Mouse (Mus musculus) CH12.LX (cell line): ENCODE results near the gene Zbtb41. TPM values are rescaled to one million over a fixed set of nuclear protein-coding genes. Genes with fewer than 3 reads are reported as not detected.
A peak's percentile ranks its signal among the peaks of the same experiment; 100 is the strongest.

ENCODE experiments used
- DNase-seq: peaks from one replicate; pipeline ENCODE4 v3.0.0-alpha.2; 2013; ENCODE audit errors: extremely low read depth
- H3K27ac ChIP-seq: 2 replicates; pipeline ENCODE4 v1.5.1; 2012; ENCODE audit warnings: low read depth, mild to moderate bottlenecking, control low read depth, moderate library complexity; ENCODE audit not compliant: insufficient read depth
- H3K27me3 ChIP-seq: replicated peaks from 2 replicates; pipeline ENCODE3; 2012; ENCODE audit warnings: inconsistent platforms
- H3K36me3 ChIP-seq, 2 experiments: replicated peaks in 1 of 2; 2 replicates each; pipeline versions ENCODE3 to v1.6.1; 2012; ENCODE audit warnings: inconsistent platforms in 1 of 2, low read length in 1 of 2, mild to moderate bottlenecking in 1 of 2, mixed read lengths in 1 of 2, moderate library complexity in 1 of 2; ENCODE audit not compliant: control insufficient read depth in 1 of 2, insufficient read depth in 1 of 2
- H3K4me1 ChIP-seq, 2 experiments: 2 replicates each; pipeline ENCODE4 v1.6.1; 2012; ENCODE audit warnings: inconsistent platforms in 1 of 2, moderate library complexity in 1 of 2; ENCODE audit not compliant: insufficient read depth in 2 of 2, control insufficient read depth in 1 of 2
- H3K4me2 ChIP-seq: 2 replicates; pipeline ENCODE4 v1.6.1; 2012; ENCODE audit warnings: low read depth, mild to moderate bottlenecking, control low read depth; ENCODE audit not compliant: poor library complexity, insufficient read depth, severe bottlenecking
- H3K4me3 ChIP-seq, 3 experiments: fragments of 150-350 bp in 1 of 3; sonication (generic) in 1 of 3; replicated peaks in 1 of 3; 2 replicates each; pipeline versions ENCODE3 to v1.5.1; 2011 to 2012; ENCODE audit warnings: low read depth in 2 of 3, low read length in 2 of 3, mild to moderate bottlenecking in 2 of 3, moderate library complexity in 2 of 3, control low read depth in 1 of 3, improper control_type of control experiment in 1 of 3, inconsistent platforms in 1 of 3, mixed read lengths in 1 of 3; ENCODE audit not compliant: poor library complexity in 1 of 3
- H3K79me2 ChIP-seq: replicated peaks from 2 replicates; pipeline ENCODE4 v1.6.1; 2012; ENCODE audit warnings: mild to moderate bottlenecking, moderate library complexity; ENCODE audit not compliant: control insufficient read depth, poor library complexity, insufficient read depth, severe bottlenecking; ENCODE audit errors: extremely low read depth
- H3K9ac ChIP-seq: 2 replicates; pipeline ENCODE4 v1.6.1; 2012; ENCODE audit warnings: low read depth, mild to moderate bottlenecking, control low read depth, moderate library complexity; ENCODE audit not compliant: insufficient read depth
- H3K9me3 ChIP-seq: replicated peaks from 2 replicates; pipeline ENCODE3; 2012; ENCODE audit warnings: low read length, inconsistent platforms, mixed read lengths
- CHD2 ChIP-seq: IDR thresholded peaks from 2 replicates; pipeline ENCODE4 v1.6.1; 2011; ENCODE audit warnings: low read length, improper control_type of control experiment
- CTCF ChIP-seq, 2 experiments: IDR thresholded peaks in 1 of 2; conservative IDR thresholded peaks in 1 of 2; 2 replicates each; pipeline ENCODE4 v1.5.1; 2011 to 2012; ENCODE audit warnings: low read depth in 2 of 2, low read length in 2 of 2, improper control_type of control experiment in 1 of 2, inconsistent platforms in 1 of 2, mild to moderate bottlenecking in 1 of 2, moderate library complexity in 1 of 2
- E2F4 ChIP-seq: IDR thresholded peaks from 2 replicates; pipeline ENCODE4 v1.6.1; 2011; ENCODE audit warnings: low read depth, low read length, improper control_type of control experiment; ENCODE audit not compliant: insufficient replicate concordance
- ETS1 ChIP-seq: conservative IDR thresholded peaks from 2 replicates; pipeline ENCODE4 v1.6.1; 2012; ENCODE audit warnings: low read depth, mild to moderate bottlenecking, inconsistent platforms, low read length, improper control_type of control experiment, moderate library complexity
- HCFC1 ChIP-seq: IDR thresholded peaks from 2 replicates; pipeline ENCODE4 v1.6.1; 2012; ENCODE audit warnings: low read depth, mild to moderate bottlenecking, inconsistent platforms, low read length, improper control_type of control experiment
- JUN ChIP-seq: IDR thresholded peaks from 2 replicates; pipeline ENCODE4 v1.6.1; 2011; ENCODE audit warnings: low read depth, mild to moderate bottlenecking, low read length, improper control_type of control experiment, moderate library complexity; ENCODE audit not compliant: insufficient read depth
- JUND ChIP-seq: conservative IDR thresholded peaks from 2 replicates; pipeline ENCODE4 v1.6.1; 2011; ENCODE audit warnings: low read depth, low read length, improper control_type of control experiment
- MAZ ChIP-seq: IDR thresholded peaks from 2 replicates; pipeline ENCODE4 v1.6.1; 2012; ENCODE audit warnings: low read depth, mild to moderate bottlenecking, inconsistent platforms, low read length, improper control_type of control experiment, moderate library complexity
- MEF2A ChIP-seq: IDR thresholded peaks from 2 replicates; pipeline ENCODE4 v1.6.1; 2014; ENCODE audit warnings: low read depth, mild to moderate bottlenecking, inconsistent platforms, low read length, improper control_type of control experiment, borderline replicate concordance
- MXI1 ChIP-seq: IDR thresholded peaks from 2 replicates; pipeline ENCODE4 v1.6.1; 2011; ENCODE audit warnings: mild to moderate bottlenecking, low read depth, low read length, improper control_type of control experiment
- MYC ChIP-seq: IDR thresholded peaks from 2 replicates; pipeline ENCODE4 v1.6.1; 2011; ENCODE audit warnings: low read depth, mild to moderate bottlenecking, improper control_type of control experiment, low read length
- NELFE ChIP-seq: IDR thresholded peaks from 2 replicates; pipeline ENCODE4 v1.6.1; 2011; ENCODE audit warnings: low read depth, low read length, improper control_type of control experiment
- NRF1 ChIP-seq: IDR thresholded peaks from 2 replicates; pipeline ENCODE4 v1.6.1; 2014; ENCODE audit warnings: low read depth, mild to moderate bottlenecking, inconsistent platforms, low read length, improper control_type of control experiment, moderate library complexity
- POLR2AphosphoS2 ChIP-seq: IDR thresholded peaks from 2 replicates; pipeline ENCODE4 v1.6.1; 2011; ENCODE audit warnings: low read depth, low read length, improper control_type of control experiment
- RAD21 ChIP-seq: IDR thresholded peaks from 2 replicates; pipeline ENCODE4 v1.6.1; 2011; ENCODE audit warnings: low read depth, mild to moderate bottlenecking, low read length, improper control_type of control experiment, moderate library complexity
- TBP ChIP-seq: conservative IDR thresholded peaks from 2 replicates; pipeline ENCODE4 v1.6.1; 2011; ENCODE audit warnings: low read depth, low read length, improper control_type of control experiment
- USF1 ChIP-seq: IDR thresholded peaks from 2 replicates; pipeline ENCODE4 v1.6.1; 2014; ENCODE audit warnings: low read depth, mild to moderate bottlenecking, inconsistent platforms, low read length, improper control_type of control experiment
- ZC3H11A ChIP-seq: IDR thresholded peaks from 2 replicates; pipeline ENCODE4 v1.6.1; 2012; ENCODE audit warnings: low read depth, mild to moderate bottlenecking, inconsistent platforms, low read length, improper control_type of control experiment
- ZKSCAN1 ChIP-seq: IDR thresholded peaks from 2 replicates; pipeline ENCODE4 v1.6.1; 2012; ENCODE audit warnings: low read depth, inconsistent platforms, low read length, improper control_type of control experiment, borderline replicate concordance
- ZMIZ1 ChIP-seq: IDR thresholded peaks from 2 replicates; pipeline ENCODE4 v1.6.1; 2012; ENCODE audit warnings: low read depth, mild to moderate bottlenecking, inconsistent platforms, low read length, improper control_type of control experiment
- dilution Hi-C: fragments of 300-500 bp; cut with MboI; formaldehyde crosslinking; loops from 2 replicates; pipeline ENCODE4 v1.14.3; 2020; ENCODE audit warnings: low sequenced_read_pairs; ENCODE audit not compliant: extremely low pct_unique_long_range_greater_than_20kb, extremely low pct_ligation_motif_present
- in situ Hi-C: fragments of 300-500 bp; cut with MboI; formaldehyde crosslinking; loops from 3 replicates; pipeline ENCODE4 v1.14.3; 2019; ENCODE audit warnings: low sequenced_read_pairs, low pct_ligation_motif_present, low pct_unique_long_range_greater_than_20kb, mixed read lengths
- polyA plus RNA-seq: library from polyadenylated mRNA; unstranded; fragments of >175 nt; gene quantifications from 2 replicates; pipeline ENCODE4 v1.2.1, GENCODE M21; 2012; ENCODE audit warnings: low read depth; ENCODE audit not compliant: insufficient read length
- total RNA-seq, 2 experiments: library from RNA; depleted of rRNA; stranded (reverse); fragments of 300-350 nt in 1 of 2; fragments of >200 nt in 1 of 2; gene quantifications; 2 replicates each; pipeline ENCODE4 v1.2.3; 2012 to 2014

The Zbtb41 gene
- total and polyA plus RNA-seq, 3 experiments = 4.8 to 7.3 (median 7.0) TPM

GRCm38 (mm10) chr1:139378861-139379620 is 43.0 kb upstream of the Zbtb41 start:
- Histone ChIP-seq H3K27ac (no peak overlapping the region), H3K9ac (no peak overlapping the region), H3K4me2 (no peak overlapping the region), H3K27me3 (no peaks in the 10 kb centered on the region), H3K4me3 (no peak overlapping the region), H3K9me3 (no peaks in the 10 kb centered on the region), H3K36me3 (no peaks in the 10 kb centered on the region), H3K79me2 (no peaks in the 10 kb centered on the region), H3K4me1 (peaks cover 7 to 16% of the 10 kb centered on the region in 2 experiments)
- dilution Hi-C loops (no loop called here), in situ Hi-C loops (no loop called here)
- TF ChIP-seq HCFC1 (no peak), NRF1 (no peak), CTCF (conservative IDR thresholded peaks at IDR 0.05 in 1 of 2, IDR thresholded peaks at IDR 0.05 in 1 of 2; ENCODE audit: low read depth in 2 of 2, low read length in 2 of 2) (peak in 1 of 2 experiments; percentile 28; a peak in 2 of 4 replicates)
- DNase-seq = no peak

GRCm38 (mm10) chr1:139379621-139379984 is 42.5 kb upstream of the Zbtb41 start:
- Histone ChIP-seq H3K27me3 (no peaks in the 10 kb centered on the region), H3K27ac (no peak overlapping the region), H3K9me3 (no peaks in the 10 kb centered on the region), H3K36me3 (no peaks in the 10 kb centered on the region), H3K4me1 (peaks cover 7 to 16% of the 10 kb centered on the region in 2 experiments), H3K4me2 (no peak overlapping the region), H3K4me3 (no peak overlapping the region), H3K9ac (no peak overlapping the region), H3K79me2 (no peaks in the 10 kb centered on the region)
- no peak for DNase-seq
- TF ChIP-seq RAD21 (no peak), MYC (no peak), ZMIZ1 (no peak), ZKSCAN1 (no peak), TBP (no peak), E2F4 (no peak), POLR2AphosphoS2 (no peak), MXI1 (no peak), JUND (no peak), MAZ (no peak), JUN (no peak), ETS1 (no peak), NELFE (no peak), ZC3H11A (no peak), CHD2 (no peak), NRF1 (no peak), USF1 (no peak), MEF2A (no peak)
- in situ Hi-C loops (no loop called here), dilution Hi-C loops (no loop called here)
